Comparison of ENCODE assay signal across 12 mouse cellular contexts in the genomic region with DNA sequence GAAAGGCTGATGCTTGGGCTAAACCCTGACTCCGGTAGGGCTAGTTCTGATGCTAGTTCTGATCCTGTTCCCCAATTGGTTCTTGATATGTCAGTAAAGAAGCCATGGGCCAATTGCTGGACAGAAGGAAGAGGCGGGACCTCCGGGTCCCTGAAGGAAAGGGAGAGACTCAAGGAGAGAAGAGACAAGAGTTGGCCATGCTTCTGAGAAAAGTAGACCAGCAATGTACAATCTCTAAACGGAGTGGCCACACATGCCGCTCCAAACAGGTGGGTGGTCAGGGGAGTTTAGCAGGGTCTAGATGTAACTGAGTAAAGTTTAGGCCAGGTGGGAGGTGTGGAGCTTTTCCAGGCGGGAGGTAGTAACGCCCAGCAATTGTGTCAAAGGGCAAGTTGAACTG. TPM values are rescaled to one million over a fixed set of nuclear protein-coding genes. Genes with fewer than 3 reads are reported as not detected.
DNase-seq lines count a peak whose midpoint lies in the region; TF ChIP-seq lines count a peak whose summit lies in the region.
"Had no signal": no experiment of that assay in that cellular context is flagged by ENCODE, and none has a peak within 500 bp of the region (broad histone marks: within the 10 kb centered on the region; RNA-seq: fewer than 3 reads in every experiment).

No protein-coding gene starts in this region.

- peak; percentile 9 for DNase-seq in kidney, adult 9 months
- DNase-seq in kidney, adult 18-20 months, result no peak
- DNase-seq in Muller cell, postnatal 12 days (ENCODE audit: inconsistent ontology term), result peak; percentile 3
- DNase-seq in c-Kit-positive CD71-positive TER-119-positive erythroid progenitor cells, embryonic 14.5 days (ENCODE audit: low spot score), result peak; percentile 2
- DNase-seq in spleen, postnatal 10 days (ENCODE audit: low spot score in 2 of 2), result no peak
- DNase-seq in midbrain, embryonic 10.5 days (ENCODE audit: low spot score), result no peak
- DNase-seq: cerebellum, adult 18-20 months; kidney, adult 11 months; lung, embryonic 14.5 days; thymus, adult 2 months had no signal

- H3K27me3 ChIP-seq in E14TG2a.4 (ENCODE audit: insufficient read depth, low read length), result no peaks in the 10 kb centered on the region
- no peaks in the 10 kb centered on the region for H3K27me3 ChIP-seq in midbrain, embryonic 10.5 days (ENCODE audit: low read depth, poor library complexity, severe bottlenecking)
- H3K27me3 ChIP-seq: hindbrain, embryonic 13.5 days had no signal

- H3K4me1 ChIP-seq in E14TG2a.4 (replicated peaks; ENCODE audit: low read depth, low read length), result peaks cover 4% of the 10 kb centered on the region; the same call in 1 of the 2 replicates
- H3K4me1 ChIP-seq in midbrain, embryonic 10.5 days, result no peaks in the 10 kb centered on the region
- H3K4me1 ChIP-seq: hindbrain, embryonic 13.5 days had no signal

- peaks cover 57% of the 10 kb centered on the region for H3K36me3 ChIP-seq in E14TG2a.4 (ENCODE audit: insufficient read depth, low read length)
- peaks cover 81% of the 10 kb centered on the region for H3K36me3 ChIP-seq in midbrain, embryonic 10.5 days

- H3K9me3 ChIP-seq in E14TG2a.4 (ENCODE audit: low read length), result no peaks in the 10 kb centered on the region
- H3K9me3 ChIP-seq in midbrain, embryonic 10.5 days (replicated peaks), result no peaks in the 10 kb centered on the region
- H3K9me3 ChIP-seq: hindbrain, embryonic 13.5 days had no signal

- TF ChIP-seq CTCF in E14TG2a.4 (conservative IDR thresholded peaks at IDR 0.05; ENCODE audit: low read length), result no peak

- 91% methylated on average over 7 of the region's 7 CpGs for WGBS in midbrain, embryonic 10.5 days

- H3K27ac ChIP-seq in midbrain, embryonic 10.5 days (replicated peaks), result no peak overlapping the region
- H3K27ac ChIP-seq: hindbrain, embryonic 13.5 days had no signal

- peak overlapping the region; percentile 83 for H3K4me3 ChIP-seq in E14TG2a.4 (replicated peaks; ENCODE audit: low read length)
- no peak overlapping the region for H3K4me3 ChIP-seq in midbrain, embryonic 10.5 days
- H3K4me3 ChIP-seq: hindbrain, embryonic 13.5 days had no signal

RNA-seq across cellular contexts. Expression of gene Atm, which starts 28.5 kb away (rescaled TPM):
- 18.7 and 19.9 TPM in 2 replicates for polyA plus RNA-seq in midbrain, embryonic 10.5 days (2016; fragmentation: Nextera tagmentation; extraction: Ambion mirVana)

RNA-seq across cellular contexts. Expression of gene Npat, which starts 28.8 kb away (rescaled TPM):
- polyA plus RNA-seq in midbrain, embryonic 10.5 days (2016; fragmentation: Nextera tagmentation; extraction: Ambion mirVana), result 19.3 and 20.4 TPM in 2 replicates

Comparison
In these comparisons a context has a peak if more than half of its experiments do, and no peak if none do; other contexts are left out.
1. DNase-seq: peak in kidney, adult 9 months (single experiment), Muller cell, postnatal 12 days (single experiment) and c-Kit-positive CD71-positive TER-119-positive erythroid progenitor cells, embryonic 14.5 days (single experiment); none in kidney, adult 18-20 months (single experiment), spleen, postnatal 10 days (0 of 2) and midbrain, embryonic 10.5 days (single experiment).